Mouse (Mus musculus): Measurements from ENCODE around the gene Adam11. TPM values are rescaled to one million over a fixed set of nuclear protein-coding genes. Genes with fewer than 3 reads are reported as not detected.
"Not testable (repeated sequence)": the region's sequence is repeated elsewhere in the genome, so short reads cannot be mapped to it uniquely, and the experiment has no call there.

Adam11 gene
- polyA plus RNA-seq (2014; fragmentation: Nextera tagmentation; extraction: Ambion mirVana): 4.9 and 5.8 TPM in 2 replicates

- peaks cover 22% of the 10 kb centered on the region for H3K27me3 ChIP-seq (replicated peaks; ENCODE audit: control insufficient read depth, insufficient read depth, low read length)
- no peak within 1 kb of the TSS for H3K27ac ChIP-seq (ENCODE audit: low read depth)
- ATAC-seq (replicated peaks; ENCODE audit: low FRiP score, low TSS enrichment, low read depth) (peak; percentile 30; the same call in 1 of the 2 replicates), DNase-seq (ENCODE audit: low spot score) (peak; percentile 66)
- 1% methylated on average over 64 of the region's 76 CpGs for WGBS
- H3K4me2 ChIP-seq (ENCODE audit: low read length): peak within 1 kb of the TSS; percentile 100
- peak within 1 kb of the TSS; percentile 52 for H3K9ac ChIP-seq (ENCODE audit: low read length)
- H3K4me3 ChIP-seq (ENCODE audit: low read depth, low read length): peak within 1 kb of the TSS; percentile 59
- H3K4me1 ChIP-seq (replicated peaks; ENCODE audit: control insufficient read depth, insufficient read depth, low read length): peaks cover 5% of the 10 kb centered on the region; the same call in 1 of the 2 replicates
- no peaks in the 10 kb centered on the region for H3K36me3 ChIP-seq (ENCODE audit: control insufficient read depth, insufficient read depth, low read length)
- H3K9me3 ChIP-seq (ENCODE audit: control insufficient read depth, low read length): no peaks in the 10 kb centered on the region
These were observed at the start of gene Adam11 for GRCm38 (mm10) chr11:102761309-102762210. Gene Adam11 (plus strand): TSS chr11:102761439.

DNA sequence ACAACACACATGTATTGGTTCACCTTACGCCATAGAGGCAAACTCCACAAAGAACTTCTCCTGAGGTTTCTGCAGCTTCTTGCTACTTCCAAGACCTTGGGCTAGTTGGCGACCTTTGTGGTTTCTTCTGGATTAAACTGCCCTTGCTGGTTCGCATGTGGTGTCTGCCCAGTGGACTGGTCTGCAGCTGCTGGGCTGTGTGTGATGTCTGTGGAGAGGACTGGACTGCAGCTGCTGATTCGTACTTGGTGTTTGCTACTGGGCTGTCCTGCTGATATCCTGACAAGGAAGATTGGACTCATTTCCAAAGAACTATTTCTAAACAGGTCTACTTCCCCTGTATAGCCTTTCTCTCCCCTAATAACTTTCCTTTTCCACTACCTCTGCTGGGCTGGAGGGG lies 48.8 kb upstream of the Adam11 start:
- Histone ChIP-seq H3K27ac (ENCODE audit: low read depth) (no peak overlapping the region), H3K9ac (ENCODE audit: low read length) (no peak overlapping the region), H3K9me3 (ENCODE audit: control insufficient read depth, low read length) (no peaks in the 10 kb centered on the region), H3K4me3 (ENCODE audit: low read depth, low read length) (no peak overlapping the region), H3K4me2 (ENCODE audit: low read length) (no peak overlapping the region), H3K27me3 (replicated peaks; ENCODE audit: control insufficient read depth, insufficient read depth, low read length) (no peaks in the 10 kb centered on the region), H3K4me1 (replicated peaks; ENCODE audit: control insufficient read depth, insufficient read depth, low read length) (no peaks in the 10 kb centered on the region), H3K36me3 (ENCODE audit: control insufficient read depth, insufficient read depth, low read length) (no peaks in the 10 kb centered on the region)
- DNase-seq (ENCODE audit: low spot score) (no peak), ATAC-seq (replicated peaks; ENCODE audit: low FRiP score, low TSS enrichment, low read depth) (no peak)
- WGBS: 91% methylated on average over 4 of the region's 4 CpGs

GRCm38 (mm10) chr11:102714578-102714977 lies 46.7 kb upstream of the Adam11 start:
- H3K36me3 ChIP-seq (ENCODE audit: control insufficient read depth, insufficient read depth, low read length); H3K9me3 ChIP-seq (ENCODE audit: control insufficient read depth, low read length); H3K4me1 ChIP-seq (replicated peaks; ENCODE audit: control insufficient read depth, insufficient read depth, low read length); ATAC-seq (replicated peaks; ENCODE audit: low FRiP score, low TSS enrichment, low read depth); DNase-seq (ENCODE audit: low spot score); H3K9ac ChIP-seq (ENCODE audit: low read length); H3K4me3 ChIP-seq (ENCODE audit: low read depth, low read length); H3K27ac ChIP-seq (ENCODE audit: low read depth); H3K27me3 ChIP-seq (replicated peaks; ENCODE audit: control insufficient read depth, insufficient read depth, low read length); H3K4me2 ChIP-seq (ENCODE audit: low read length): not testable (repeated sequence)
- WGBS: 79% methylated on average over 2 of the region's 2 CpGs

- ATAC-seq (replicated peaks; ENCODE audit: low FRiP score, low TSS enrichment, low read depth): no peak
- H3K9ac ChIP-seq (ENCODE audit: low read length): no peak overlapping the region
- DNase-seq (ENCODE audit: low spot score): no peak
- 78% methylated on average over 7 of the region's 7 CpGs for WGBS
- no peak overlapping the region for H3K27ac ChIP-seq (ENCODE audit: low read depth)
- no peak overlapping the region for H3K4me3 ChIP-seq (ENCODE audit: low read depth, low read length)
- no peaks in the 10 kb centered on the region for H3K4me1 ChIP-seq (replicated peaks; ENCODE audit: control insufficient read depth, insufficient read depth, low read length)
- no peaks in the 10 kb centered on the region for H3K27me3 ChIP-seq (replicated peaks; ENCODE audit: control insufficient read depth, insufficient read depth, low read length)
- no peaks in the 10 kb centered on the region for H3K9me3 ChIP-seq (ENCODE audit: control insufficient read depth, low read length)
- no peaks in the 10 kb centered on the region for H3K36me3 ChIP-seq (ENCODE audit: control insufficient read depth, insufficient read depth, low read length)
- no peak overlapping the region for H3K4me2 ChIP-seq (ENCODE audit: low read length)
These were observed 45.1 kb upstream of the Adam11 start for GRCm38 (mm10) chr11:102716135-102716534.

DNA sequence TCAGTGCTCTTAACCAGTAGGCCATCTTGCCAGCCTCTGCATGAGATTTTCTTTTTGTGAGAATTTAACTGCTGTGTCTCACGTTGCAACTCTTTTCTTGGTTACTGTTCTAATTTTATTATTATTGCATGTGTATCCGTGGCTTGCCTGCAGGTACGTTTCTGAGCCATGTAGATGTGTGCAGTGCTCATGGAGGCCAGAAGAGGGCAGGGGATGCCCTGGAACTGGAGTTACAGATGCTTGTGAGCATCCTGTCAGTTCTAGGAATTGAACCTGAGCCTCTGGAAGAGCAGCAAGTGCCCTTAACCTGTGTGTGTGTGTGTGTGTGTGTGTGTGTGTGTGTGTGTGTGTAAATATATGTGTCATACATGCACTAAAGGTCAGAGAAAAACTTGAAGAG lies 35.7 kb upstream of the Adam11 start:
- no peak for ATAC-seq (replicated peaks; ENCODE audit: low FRiP score, low TSS enrichment, low read depth)
- H3K4me3 ChIP-seq (ENCODE audit: low read depth, low read length): no peak overlapping the region
- H3K27ac ChIP-seq (ENCODE audit: low read depth): no peak overlapping the region
- H3K27me3 ChIP-seq (replicated peaks; ENCODE audit: control insufficient read depth, insufficient read depth, low read length): no peaks in the 10 kb centered on the region
- no peak overlapping the region for H3K9ac ChIP-seq (ENCODE audit: low read length)
- H3K36me3 ChIP-seq (ENCODE audit: control insufficient read depth, insufficient read depth, low read length): no peaks in the 10 kb centered on the region
- DNase-seq (ENCODE audit: low spot score): no peak
- WGBS: 28% methylated on average over 3 of the region's 3 CpGs
- H3K4me1 ChIP-seq (replicated peaks; ENCODE audit: control insufficient read depth, insufficient read depth, low read length): no peaks in the 10 kb centered on the region
- no peaks in the 10 kb centered on the region for H3K9me3 ChIP-seq (ENCODE audit: control insufficient read depth, low read length)
- H3K4me2 ChIP-seq (ENCODE audit: low read length): no peak overlapping the region

GRCm38 (mm10) chr11:102728614-102729013 lies 32.6 kb upstream of the Adam11 start:
- peak; percentile 58 for DNase-seq (ENCODE audit: low spot score)
- no peak overlapping the region for H3K9ac ChIP-seq (ENCODE audit: low read length)
- no peak overlapping the region for H3K4me3 ChIP-seq (ENCODE audit: low read depth, low read length)
- no peaks in the 10 kb centered on the region for H3K27me3 ChIP-seq (replicated peaks; ENCODE audit: control insufficient read depth, insufficient read depth, low read length)
- H3K36me3 ChIP-seq (ENCODE audit: control insufficient read depth, insufficient read depth, low read length): no peaks in the 10 kb centered on the region
- no peaks in the 10 kb centered on the region for H3K9me3 ChIP-seq (ENCODE audit: control insufficient read depth, low read length)
- no peak for ATAC-seq (replicated peaks; ENCODE audit: low FRiP score, low TSS enrichment, low read depth)
- no peak overlapping the region for H3K4me2 ChIP-seq (ENCODE audit: low read length)
- WGBS: 34% methylated on average over 7 of the region's 7 CpGs
- H3K27ac ChIP-seq (ENCODE audit: low read depth): no peak overlapping the region
- no peaks in the 10 kb centered on the region for H3K4me1 ChIP-seq (replicated peaks; ENCODE audit: control insufficient read depth, insufficient read depth, low read length)

DNA sequence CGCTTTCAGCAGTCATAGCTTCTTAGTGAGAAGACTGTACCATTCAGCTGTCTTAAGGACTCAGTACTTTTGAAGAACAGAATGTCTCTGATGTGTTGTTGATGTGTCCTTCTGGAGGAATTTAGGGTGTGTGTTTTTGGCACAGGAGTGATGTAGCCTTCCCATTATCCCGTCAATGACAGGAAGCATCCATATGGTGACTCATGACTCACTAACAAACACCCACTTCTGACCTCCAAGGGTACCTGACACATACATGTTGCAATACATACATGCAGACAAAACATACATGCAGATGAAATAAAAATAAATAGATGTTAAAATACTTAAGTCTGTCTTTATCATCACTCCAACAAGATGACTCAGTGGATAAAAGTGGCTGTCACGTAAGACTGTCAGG lies 31.4 kb upstream of the Adam11 start:
- Histone ChIP-seq H3K4me3 (ENCODE audit: low read depth, low read length) (no peak overlapping the region), H3K4me1 (replicated peaks; ENCODE audit: control insufficient read depth, insufficient read depth, low read length) (no peaks in the 10 kb centered on the region), H3K27ac (ENCODE audit: low read depth) (no peak overlapping the region), H3K4me2 (ENCODE audit: low read length) (no peak overlapping the region), H3K36me3 (ENCODE audit: control insufficient read depth, insufficient read depth, low read length) (no peaks in the 10 kb centered on the region), H3K9me3 (ENCODE audit: control insufficient read depth, low read length) (no peaks in the 10 kb centered on the region), H3K9ac (ENCODE audit: low read length) (no peak overlapping the region), H3K27me3 (replicated peaks; ENCODE audit: control insufficient read depth, insufficient read depth, low read length) (no peaks in the 10 kb centered on the region)
- 82% methylated on average over 3 of the region's 3 CpGs for WGBS
- DNase-seq (ENCODE audit: low spot score) (no peak), ATAC-seq (replicated peaks; ENCODE audit: low FRiP score, low TSS enrichment, low read depth) (no peak)

DNA sequence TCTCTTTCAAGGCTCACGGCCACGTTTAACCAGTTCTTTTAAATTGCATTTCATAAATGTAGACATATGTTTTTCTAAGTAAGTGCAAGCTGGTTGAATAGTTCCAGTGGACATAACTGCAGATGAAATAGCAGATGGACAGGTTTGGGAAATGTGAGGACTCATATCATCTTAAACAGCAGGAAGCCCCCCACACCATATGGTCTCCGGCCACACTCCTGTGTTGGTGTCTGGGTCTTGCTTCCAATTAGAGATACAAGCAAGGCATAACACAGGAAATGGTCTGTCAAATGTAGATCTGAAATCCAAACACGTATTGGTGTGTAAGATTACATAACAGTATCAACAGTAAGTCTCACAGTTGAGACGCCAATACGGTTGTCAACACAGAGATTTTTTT lies 29.9 kb upstream of the Adam11 start:
- Histone ChIP-seq H3K4me2 (ENCODE audit: low read length) (no peak overlapping the region), H3K4me1 (replicated peaks; ENCODE audit: control insufficient read depth, insufficient read depth, low read length) (no peaks in the 10 kb centered on the region), H3K4me3 (ENCODE audit: low read depth, low read length) (no peak overlapping the region), H3K9me3 (ENCODE audit: control insufficient read depth, low read length) (no peaks in the 10 kb centered on the region), H3K27ac (ENCODE audit: low read depth) (no peak overlapping the region), H3K36me3 (ENCODE audit: control insufficient read depth, insufficient read depth, low read length) (no peaks in the 10 kb centered on the region), H3K9ac (ENCODE audit: low read length) (no peak overlapping the region), H3K27me3 (replicated peaks; ENCODE audit: control insufficient read depth, insufficient read depth, low read length) (no peaks in the 10 kb centered on the region)
- ATAC-seq (replicated peaks; ENCODE audit: low FRiP score, low TSS enrichment, low read depth) (no peak), DNase-seq (ENCODE audit: low spot score) (no peak)
- 79% methylated on average over 6 of the region's 6 CpGs for WGBS

- no peaks in the 10 kb centered on the region for H3K4me1 ChIP-seq (replicated peaks; ENCODE audit: control insufficient read depth, insufficient read depth, low read length)
- H3K4me2 ChIP-seq (ENCODE audit: low read length): no peak overlapping the region
- 76% methylated on average over 5 of the region's 5 CpGs for whole genome bisulfite sequencing
- no peak overlapping the region for H3K9ac ChIP-seq (ENCODE audit: low read length)
- no peaks in the 10 kb centered on the region for H3K36me3 ChIP-seq (ENCODE audit: control insufficient read depth, insufficient read depth, low read length)
- no peak overlapping the region for H3K4me3 ChIP-seq (ENCODE audit: low read depth, low read length)
- no peaks in the 10 kb centered on the region for H3K27me3 ChIP-seq (replicated peaks; ENCODE audit: control insufficient read depth, insufficient read depth, low read length)
- no peak for DNase-seq (ENCODE audit: low spot score)
- no peak overlapping the region for H3K27ac ChIP-seq (ENCODE audit: low read depth)
- no peaks in the 10 kb centered on the region for H3K9me3 ChIP-seq (ENCODE audit: control insufficient read depth, low read length)
- ATAC-seq (replicated peaks; ENCODE audit: low FRiP score, low TSS enrichment, low read depth): no peak
These were observed 28.1 kb upstream of the Adam11 start for GRCm38 (mm10) chr11:102733146-102733545.
